Mouse (Mus musculus): ENCODE measurements around the gene Npy. TPM values are rescaled to one million over a fixed set of nuclear protein-coding genes. Genes with fewer than 3 reads are reported as not detected.

Gene Npy
- polyA plus RNA-seq, 1 experiment from 2014 or later, result 0.44 TPM

GRCm38 (mm10) chr6:49867571-49867970 is 45.1 kb downstream of the Npy start:
- H3K27me3 ChIP-seq (ENCODE audit: control insufficient read depth, insufficient read depth, low read depth, low read length), result no peaks in the 10 kb centered on the region
- no peak for ATAC-seq (ENCODE audit: low read depth)
- no peak overlapping the region for H3K9ac ChIP-seq (ENCODE audit: low read depth, low read length)
- 36% methylated on average over 6 of the region's 6 CpGs for WGBS (ENCODE audit: insufficient replicate concordance)
- no peaks in the 10 kb centered on the region for H3K36me3 ChIP-seq (ENCODE audit: control insufficient read depth, insufficient read depth)
- H3K4me1 ChIP-seq (ENCODE audit: control insufficient read depth, low read depth, low read length), result no peaks in the 10 kb centered on the region
- no peaks in the 10 kb centered on the region for H3K9me3 ChIP-seq (replicated peaks; ENCODE audit: control insufficient read depth, low read length)
- H3K27ac ChIP-seq (ENCODE audit: low read length), result no peak overlapping the region
- H3K4me3 ChIP-seq (ENCODE audit: low read depth, low read length), result no peak overlapping the region
- no peak overlapping the region for H3K4me2 ChIP-seq (ENCODE audit: low read depth, low read length)

GRCm38 (mm10) chr6:49871071-49871470 is 48.6 kb downstream of the Npy start:
- Histone ChIP-seq H3K36me3 (ENCODE audit: control insufficient read depth, insufficient read depth) (no peaks in the 10 kb centered on the region), H3K27ac (ENCODE audit: low read length) (no peak overlapping the region), H3K4me1 (ENCODE audit: control insufficient read depth, low read depth, low read length) (no peaks in the 10 kb centered on the region), H3K9me3 (replicated peaks; ENCODE audit: control insufficient read depth, low read length) (no peaks in the 10 kb centered on the region), H3K27me3 (ENCODE audit: control insufficient read depth, insufficient read depth, low read depth, low read length) (no peaks in the 10 kb centered on the region), H3K4me2 (ENCODE audit: low read depth, low read length) (no peak overlapping the region), H3K4me3 (ENCODE audit: low read depth, low read length) (no peak overlapping the region), H3K9ac (ENCODE audit: low read depth, low read length) (no peak overlapping the region)
- 68% methylated on average over 6 of the region's 6 CpGs for WGBS (ENCODE audit: insufficient replicate concordance)
- ATAC-seq (ENCODE audit: low read depth), result no peak

- WGBS (ENCODE audit: insufficient replicate concordance), result 70% methylated on average over 1 of the region's 1 CpGs
- H3K9ac ChIP-seq (ENCODE audit: low read depth, low read length), result no peak overlapping the region
- H3K27ac ChIP-seq (ENCODE audit: low read length), result no peak overlapping the region
- H3K4me1 ChIP-seq (ENCODE audit: control insufficient read depth, low read depth, low read length), result no peaks in the 10 kb centered on the region
- H3K4me2 ChIP-seq (ENCODE audit: low read depth, low read length), result no peak overlapping the region
- H3K4me3 ChIP-seq (ENCODE audit: low read depth, low read length), result no peak overlapping the region
- H3K27me3 ChIP-seq (ENCODE audit: control insufficient read depth, insufficient read depth, low read depth, low read length), result no peaks in the 10 kb centered on the region
- H3K36me3 ChIP-seq (ENCODE audit: control insufficient read depth, insufficient read depth), result no peaks in the 10 kb centered on the region
- no peak for ATAC-seq (ENCODE audit: low read depth)
- no peaks in the 10 kb centered on the region for H3K9me3 ChIP-seq (replicated peaks; ENCODE audit: control insufficient read depth, low read length)
These were observed 51.0 kb downstream of the Npy start for GRCm38 (mm10) chr6:49873556-49873955.

GRCm38 (mm10) chr6:49875160-49875559 is 52.6 kb downstream of the Npy start:
- Histone ChIP-seq H3K36me3 (ENCODE audit: control insufficient read depth, insufficient read depth) (no peaks in the 10 kb centered on the region), H3K9me3 (replicated peaks; ENCODE audit: control insufficient read depth, low read length) (no peaks in the 10 kb centered on the region), H3K4me3 (ENCODE audit: low read depth, low read length) (no peak overlapping the region), H3K27ac (ENCODE audit: low read length) (no peak overlapping the region), H3K4me1 (ENCODE audit: control insufficient read depth, low read depth, low read length) (no peaks in the 10 kb centered on the region), H3K4me2 (ENCODE audit: low read depth, low read length) (no peak overlapping the region), H3K9ac (ENCODE audit: low read depth, low read length) (no peak overlapping the region), H3K27me3 (ENCODE audit: control insufficient read depth, insufficient read depth, low read depth, low read length) (no peaks in the 10 kb centered on the region)
- ATAC-seq (ENCODE audit: low read depth), result no peak
- WGBS (ENCODE audit: insufficient replicate concordance), result 58% methylated on average over 2 of the region's 2 CpGs

- H3K9ac ChIP-seq (ENCODE audit: low read depth, low read length), result no peak overlapping the region
- H3K27ac ChIP-seq (ENCODE audit: low read length), result no peak overlapping the region
- H3K4me2 ChIP-seq (ENCODE audit: low read depth, low read length), result no peak overlapping the region
- no peaks in the 10 kb centered on the region for H3K4me1 ChIP-seq (ENCODE audit: control insufficient read depth, low read depth, low read length)
- no peak for ATAC-seq (ENCODE audit: low read depth)
- 60% methylated on average over 6 of the region's 6 CpGs for WGBS (ENCODE audit: insufficient replicate concordance)
- no peaks in the 10 kb centered on the region for H3K36me3 ChIP-seq (ENCODE audit: control insufficient read depth, insufficient read depth)
- H3K27me3 ChIP-seq (ENCODE audit: control insufficient read depth, insufficient read depth, low read depth, low read length), result no peaks in the 10 kb centered on the region
- no peak overlapping the region for H3K4me3 ChIP-seq (ENCODE audit: low read depth, low read length)
- H3K9me3 ChIP-seq (replicated peaks; ENCODE audit: control insufficient read depth, low read length), result no peaks in the 10 kb centered on the region
These were observed 53.3 kb downstream of the Npy start for GRCm38 (mm10) chr6:49875791-49876190.
